Mouse (Mus musculus) liver, embryonic 18 days (tissue): Measurements from ENCODE around the gene Col4a5. TPM values are rescaled to one million over a fixed set of nuclear protein-coding genes. Genes with fewer than 3 reads are reported as not detected.

ENCODE experiments used
- polyA plus RNA-seq: library from polyadenylated mRNA; depleted of rRNA; stranded (reverse); fragments of >200 nt; gene quantifications from 2 replicates; pipeline ENCODE4 v1.2.3, GENCODE M21; 2012; rRNA removed

Col4a5 gene
- 0.65 and 0.73 TPM in 2 replicates for polyA plus RNA-seq

DNA sequence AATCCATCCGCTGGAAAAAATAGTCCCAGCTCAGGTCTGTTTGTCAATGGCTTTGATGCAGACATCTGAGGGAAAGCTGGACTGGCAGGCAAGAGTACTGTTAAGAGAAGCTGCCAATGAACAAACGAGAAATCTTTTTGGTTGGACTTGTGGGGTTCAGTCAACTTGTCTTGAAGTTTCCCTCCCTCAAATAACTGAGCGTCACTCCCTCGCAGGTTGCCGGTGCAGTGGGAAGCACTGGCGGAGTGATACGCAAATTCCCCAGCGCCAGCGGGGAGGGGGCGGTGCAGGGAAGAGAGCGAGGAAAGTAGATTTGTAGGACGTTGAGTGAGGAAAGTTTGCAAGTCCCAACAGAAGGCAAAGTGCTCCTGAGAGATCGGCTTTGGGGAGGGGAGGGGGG, at the start of gene Col4a5:
TSS of gene Col4a5 (plus strand) at position 276 of the 400 bp plus-strand sequence.

DNA sequence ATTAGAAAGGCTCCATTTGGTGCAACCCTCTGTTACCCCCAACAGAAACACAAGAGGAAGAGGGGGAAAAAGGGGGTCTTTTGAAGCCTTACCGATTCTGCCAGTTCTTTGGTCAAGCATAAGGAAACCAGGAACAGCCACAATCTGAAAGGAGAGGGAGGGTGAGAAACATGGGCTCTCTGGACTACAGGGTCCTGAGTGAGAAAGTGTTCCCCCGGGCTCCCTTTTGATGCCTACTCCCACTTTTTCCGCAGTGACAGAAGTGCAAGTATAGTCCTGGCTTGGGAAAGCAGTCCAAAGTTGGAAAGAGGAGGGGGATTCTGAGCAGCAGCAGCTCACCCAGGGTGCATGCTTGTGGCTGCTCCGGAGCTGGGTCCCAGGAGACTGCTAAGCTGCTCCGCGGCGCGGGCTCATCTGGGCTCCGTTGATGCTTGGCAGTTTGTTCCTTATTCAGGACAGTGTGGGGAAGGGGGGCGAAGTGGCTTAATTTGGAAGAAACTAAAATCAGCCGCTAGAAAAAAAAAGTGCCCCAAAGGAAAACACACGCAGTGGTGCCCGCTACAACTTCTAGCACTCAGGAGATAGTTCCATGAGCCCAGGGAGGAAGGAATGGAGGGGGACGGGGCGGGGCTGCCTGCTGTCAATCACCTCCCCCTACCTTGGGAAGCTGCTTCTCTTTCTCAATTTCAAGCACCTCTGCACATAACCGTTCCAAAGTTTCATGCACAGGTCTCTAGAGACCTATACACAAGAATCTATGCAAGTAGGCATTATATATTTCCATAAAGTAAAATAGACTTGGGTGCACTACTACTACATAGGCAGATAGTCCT, 1.5 kb upstream of the Col4a5 start, which contains the start of gene Col4a6:
TSS of gene Col4a6 (minus strand) at position 607 of the 833 bp plus-strand sequence.

DNA sequence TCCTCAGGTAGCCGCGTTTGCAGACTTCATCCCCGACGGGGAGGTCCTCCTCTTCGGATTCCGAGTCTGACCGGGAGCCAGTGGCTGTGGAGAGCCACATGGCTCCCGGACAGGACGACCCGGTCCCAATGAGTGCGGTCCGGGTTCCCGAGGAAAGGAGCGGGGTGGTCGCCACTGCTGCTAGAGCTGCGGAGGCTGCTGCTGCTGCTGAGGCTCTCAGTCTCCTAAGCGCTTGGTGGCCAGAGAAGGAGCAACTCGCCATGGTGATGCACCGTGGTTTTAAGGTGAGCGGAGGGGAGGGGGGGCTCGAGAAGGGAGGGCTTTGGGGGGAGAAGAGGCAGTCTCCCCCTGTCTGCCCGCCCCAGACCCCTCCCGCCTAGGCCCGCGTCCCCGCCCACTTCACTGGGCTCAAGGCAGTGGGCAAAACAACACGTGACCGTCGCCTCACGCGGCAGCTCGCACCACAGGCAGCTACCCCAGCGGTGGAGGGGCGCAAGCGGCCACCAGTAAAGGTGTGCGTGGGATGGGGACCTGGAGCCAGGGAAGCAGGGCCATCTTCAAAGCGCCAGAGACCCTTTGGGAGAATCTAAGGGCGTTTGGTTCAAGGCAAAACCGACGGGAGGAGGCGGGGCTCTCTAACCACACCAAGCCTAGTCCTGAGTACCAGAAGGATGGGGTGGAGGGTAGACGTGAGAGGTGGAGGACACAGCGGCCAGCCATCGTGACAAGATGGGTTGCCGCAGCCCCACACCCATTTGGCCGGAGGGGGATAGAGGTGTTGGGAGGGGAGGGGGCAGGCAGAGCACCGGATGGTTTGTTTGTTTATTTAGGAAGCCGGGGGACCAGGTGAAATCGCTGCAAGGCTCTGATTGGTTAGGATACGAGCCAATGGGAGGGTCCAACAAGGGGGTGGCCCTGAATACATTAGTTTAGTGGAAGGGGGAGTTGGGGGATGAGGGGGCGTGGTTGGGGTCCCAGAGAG, 250.0 kb downstream of the Col4a5 start, which contains the start of gene Irs4:
TSS of gene Irs4 (minus strand) at position 327 of the 982 bp plus-strand sequence.

Other genes with a start within 250 kb of the Col4a5 start
- gene Col4a6, start 1.3 kb upstream of the Col4a5 start, polyA plus RNA-seq = 0.08 and 0.10 TPM in 2 replicates
- gene Irs4, start 249.9 kb downstream of the Col4a5 start, polyA plus RNA-seq = not detected in 2 replicates